Mouse (Mus musculus) lung, postnatal 36 days (tissue): ENCODE measurements at regions not wholly inside any gene's neighbourhood (a gene's known extent, or its start where the extent isn't known, plus 50 kb on each side); places are given as distances from the start of the nearest gene placed in this dataset.
A peak's percentile ranks its signal among the peaks of the same experiment; 100 is the strongest.
"Not testable (repeated sequence)": the region's sequence is repeated elsewhere in the genome, so short reads cannot be mapped to it uniquely, and the experiment has no call there.

Source experiments
- DNase-seq: peaks from one replicate; pipeline ENCODE4 v3.0.0; 2022; ENCODE audit warnings: mixed read lengths

DNA sequence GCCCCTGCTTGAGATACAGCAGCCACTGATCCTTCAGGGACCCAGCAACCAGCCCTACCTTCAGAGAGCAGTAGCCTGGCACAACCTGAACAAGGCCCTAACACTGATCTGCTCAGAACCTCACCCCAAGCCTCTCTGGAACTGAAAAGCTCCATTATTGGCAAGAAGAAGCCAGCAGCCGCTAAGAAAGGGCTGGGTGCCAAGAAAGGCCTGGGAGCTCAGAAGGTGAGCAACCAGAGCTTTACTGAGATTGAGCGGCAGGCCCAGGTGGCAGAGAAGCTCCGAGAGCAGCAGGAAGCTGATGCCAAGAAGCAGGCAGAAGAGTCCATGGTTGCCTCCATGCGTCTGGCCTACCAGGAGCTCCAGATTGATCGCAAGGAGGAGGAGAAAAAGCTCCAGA lies 74.4 kb upstream of the Oxtr start:
- not testable (repeated sequence) for DNase-seq

DNA sequence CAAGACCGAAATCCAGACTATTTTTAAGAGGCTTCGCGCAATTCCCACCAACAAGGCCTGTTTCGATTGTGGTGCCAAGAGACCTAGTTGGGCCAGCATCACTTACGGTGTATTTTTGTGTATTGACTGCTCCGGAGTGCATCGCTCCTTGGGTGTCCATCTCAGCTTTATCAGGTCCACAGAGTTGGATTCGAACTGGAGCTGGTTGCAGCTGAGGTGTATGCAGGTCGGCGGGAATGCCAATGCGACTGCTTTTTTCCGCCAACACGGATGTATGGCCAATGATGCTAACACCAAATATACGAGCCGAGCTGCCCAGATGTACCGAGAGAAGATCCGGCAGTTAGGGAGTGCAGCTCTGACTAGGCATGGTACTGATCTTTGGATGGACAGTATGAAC lies 73.9 kb upstream of the Oxtr start:
- DNase-seq: not testable (repeated sequence)

DNA sequence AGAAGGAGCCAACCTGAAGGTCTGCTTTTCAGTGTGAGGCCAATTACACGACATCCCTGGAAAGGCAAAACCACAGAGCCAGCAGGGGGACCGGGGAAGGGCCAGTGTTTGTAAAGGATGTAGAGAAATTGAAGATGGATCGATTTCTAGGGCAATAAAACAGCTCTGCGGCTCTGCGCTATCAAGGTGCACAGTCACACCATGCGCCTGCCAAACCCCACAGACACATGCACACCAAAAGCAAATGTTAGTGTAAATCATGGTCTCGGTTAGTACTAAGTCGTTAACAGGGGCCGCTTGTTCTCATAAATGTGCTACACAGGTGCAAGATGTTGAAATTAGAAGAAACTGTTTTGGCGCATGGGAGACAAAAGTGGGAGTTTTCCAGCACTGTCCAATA lies 72.3 kb upstream of the Oxtr start:
- no peak for DNase-seq

DNA sequence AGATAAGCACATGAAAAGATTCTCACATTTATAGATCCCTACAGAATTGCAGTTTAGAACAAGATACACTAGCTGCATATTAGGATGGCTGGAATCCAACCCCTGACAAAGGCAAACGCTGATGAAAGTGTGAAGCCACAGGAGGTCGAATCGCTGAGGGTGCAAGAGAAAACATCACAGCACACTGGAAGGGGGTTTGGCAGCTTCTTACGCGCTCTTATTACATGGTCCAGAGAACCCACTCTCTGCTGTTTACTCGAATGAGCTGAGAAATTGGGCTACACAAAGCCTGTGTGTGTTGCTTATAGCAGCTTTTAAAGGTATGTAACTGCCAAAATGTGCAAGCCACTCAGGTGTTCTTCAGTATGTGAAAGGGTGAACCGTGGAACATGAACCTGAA lies 71.8 kb upstream of the Oxtr start:
- DNase-seq: no peak

DNA sequence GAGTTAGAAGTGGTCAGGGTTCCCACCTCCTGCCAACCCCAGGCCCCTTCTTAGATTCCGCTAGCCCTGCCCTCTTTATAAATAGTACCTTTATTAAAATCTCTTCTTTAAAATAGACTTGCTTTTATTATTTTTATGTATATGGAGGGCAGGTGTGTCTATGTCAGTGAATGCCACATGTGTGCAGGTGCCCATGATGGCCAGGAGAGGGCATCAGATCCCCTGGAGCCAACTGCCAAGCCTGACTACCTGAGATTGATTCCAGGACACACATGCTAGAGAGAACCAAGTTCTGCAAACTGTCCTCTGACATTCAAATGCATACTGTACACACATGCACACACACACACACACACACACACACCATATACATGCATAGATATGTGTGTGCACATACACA lies 69.8 kb upstream of the Oxtr start:
- no peak for DNase-seq

DNA sequence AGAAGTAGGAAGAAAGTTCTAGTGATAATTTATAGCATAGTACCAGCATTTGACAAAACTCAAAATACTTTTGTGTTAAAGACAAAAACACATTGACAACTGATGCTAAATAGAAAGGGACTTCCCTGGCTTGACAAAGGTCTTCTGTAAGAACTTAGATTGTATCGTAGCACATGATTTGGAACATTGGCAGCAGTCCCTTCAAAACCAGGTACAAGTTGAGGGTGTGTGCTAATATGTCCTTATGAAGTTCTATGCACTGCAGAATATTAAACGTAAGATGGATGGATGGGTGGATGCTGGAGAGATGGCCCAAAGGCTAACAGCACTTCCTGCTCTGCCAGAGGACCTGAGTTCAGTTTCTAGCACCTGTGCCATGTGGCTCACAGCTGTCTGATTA lies 67.8 kb upstream of the Oxtr start:
- no peak for DNase-seq

DNA sequence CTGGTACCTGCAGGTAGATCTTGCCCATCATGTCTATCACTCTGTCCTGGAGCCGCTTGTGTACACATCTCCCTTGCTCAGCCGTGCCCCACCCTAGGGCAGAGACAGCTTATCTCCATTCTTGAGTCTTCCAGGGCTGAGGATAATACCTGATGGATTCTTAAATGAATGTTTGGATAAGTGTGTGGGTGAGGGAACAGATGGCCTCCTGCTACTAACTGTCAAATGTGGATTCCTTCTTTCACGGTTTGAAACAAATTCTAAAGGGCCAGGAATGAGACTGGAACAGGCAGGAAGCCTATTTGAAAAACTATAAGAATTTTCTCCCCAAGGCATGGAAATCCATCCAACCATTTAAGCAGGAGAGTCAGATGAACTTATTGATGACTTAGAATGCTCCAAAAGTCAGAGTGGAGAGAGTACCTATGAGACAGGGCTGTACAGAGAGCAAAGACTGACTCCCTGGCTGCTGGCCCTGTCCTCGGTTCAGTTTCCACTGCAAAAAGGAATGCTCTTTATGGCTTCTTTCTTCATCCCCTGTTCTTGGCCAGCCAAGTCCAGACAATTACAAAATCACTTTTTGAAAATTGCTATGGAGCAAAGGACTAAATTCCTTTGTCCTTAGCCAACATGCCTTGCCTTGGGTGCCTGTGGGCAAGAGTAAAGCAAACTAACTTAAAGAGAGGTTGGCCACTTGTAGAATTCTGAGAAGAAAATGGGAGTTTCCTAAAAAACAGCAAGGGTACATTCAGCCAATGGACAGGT lies 66.8 kb upstream of the Oxtr start:
- no peak for DNase-seq

DNA sequence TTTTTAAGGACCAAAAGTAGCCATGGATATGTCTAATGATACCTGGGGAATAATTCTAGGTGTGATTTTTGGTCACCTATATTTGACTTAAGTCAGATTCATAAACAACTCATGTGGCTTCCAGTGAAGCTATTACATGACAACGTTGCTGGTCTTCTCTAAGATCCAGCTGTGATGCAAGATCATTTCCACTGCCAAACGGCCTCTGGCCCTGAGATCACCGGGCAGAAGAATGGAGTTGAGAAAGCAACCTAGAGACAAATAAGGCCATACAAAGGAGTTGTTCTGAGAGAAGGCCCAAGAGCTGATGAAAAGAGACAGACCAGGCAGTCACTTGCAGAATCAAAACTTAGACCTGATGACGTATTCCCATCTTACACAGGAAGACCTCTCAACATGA lies 64.3 kb upstream of the Oxtr start:
- peak; percentile 31 for DNase-seq

DNA sequence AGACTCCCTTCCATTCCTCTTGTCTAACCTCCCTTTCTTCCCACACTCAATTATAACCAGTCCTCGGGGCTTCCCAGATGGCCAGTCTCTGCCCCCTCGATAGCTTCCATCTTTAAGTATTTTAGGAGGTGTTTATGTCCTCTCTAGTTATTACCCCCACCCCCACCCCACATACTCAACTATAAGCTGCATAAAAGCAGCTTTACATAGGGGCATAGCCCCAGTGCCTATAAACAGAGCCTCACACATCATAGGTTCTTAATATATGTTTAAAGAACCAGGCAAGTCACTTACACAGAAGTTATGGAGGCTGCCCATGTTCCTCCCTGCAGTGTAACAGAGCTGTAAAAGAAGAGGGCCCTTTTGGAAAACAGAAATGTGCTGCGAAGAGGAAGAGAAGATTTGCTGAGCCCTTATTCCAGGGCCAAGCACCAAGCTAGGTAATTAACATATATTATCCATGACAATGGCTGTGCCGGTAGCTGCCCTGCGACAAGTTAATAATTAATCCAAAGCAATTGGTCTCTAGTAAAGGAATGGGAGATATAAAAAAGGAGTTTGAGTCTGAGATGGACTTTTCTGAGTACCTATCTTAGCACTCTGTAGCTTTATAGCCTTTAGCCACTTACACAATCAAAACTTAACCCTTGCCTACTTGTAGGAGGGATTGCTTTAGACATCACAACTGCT lies 63.6 kb upstream of the Oxtr start:
- no peak for DNase-seq

DNA sequence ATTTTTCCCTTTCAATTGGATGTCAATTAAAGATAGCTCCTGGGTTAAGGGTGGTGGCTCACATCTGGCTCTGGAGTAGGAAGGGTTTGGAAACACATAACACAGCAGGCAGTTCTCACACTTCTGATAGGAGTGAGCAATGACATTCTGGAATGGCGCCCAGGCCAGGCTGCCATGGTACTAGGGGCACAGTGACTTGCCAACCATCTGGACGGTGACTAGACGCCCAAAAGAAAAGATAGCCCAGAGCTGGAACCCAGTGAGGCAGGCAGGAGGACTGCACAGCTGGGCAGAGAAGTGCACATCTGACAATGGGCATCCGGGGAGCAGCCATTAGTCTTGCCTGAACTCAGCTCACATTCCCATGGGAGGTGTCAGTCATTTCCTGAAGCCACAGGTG lies 62.8 kb upstream of the Oxtr start:
- DNase-seq: no peak

DNA sequence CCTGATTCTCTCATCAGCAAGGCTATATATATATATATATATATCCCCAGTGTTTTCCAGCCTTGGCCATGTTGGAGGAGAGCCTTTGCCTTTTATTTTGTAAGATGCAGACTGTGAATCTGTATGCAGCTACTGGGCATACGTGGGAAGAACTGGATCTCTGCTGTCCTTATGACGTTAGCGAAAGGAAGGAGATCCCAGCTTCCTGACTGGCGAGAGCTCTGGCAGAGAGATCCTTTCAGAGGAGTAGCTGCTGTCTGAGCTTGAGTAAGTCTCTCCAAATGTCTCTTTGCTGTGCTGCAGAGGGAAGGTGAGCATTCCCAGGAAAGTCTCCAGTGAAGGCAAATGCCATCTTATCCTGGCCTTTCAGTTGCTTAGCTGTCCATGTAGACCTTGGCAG lies 61.6 kb upstream of the Oxtr start:
- no peak for DNase-seq

DNA sequence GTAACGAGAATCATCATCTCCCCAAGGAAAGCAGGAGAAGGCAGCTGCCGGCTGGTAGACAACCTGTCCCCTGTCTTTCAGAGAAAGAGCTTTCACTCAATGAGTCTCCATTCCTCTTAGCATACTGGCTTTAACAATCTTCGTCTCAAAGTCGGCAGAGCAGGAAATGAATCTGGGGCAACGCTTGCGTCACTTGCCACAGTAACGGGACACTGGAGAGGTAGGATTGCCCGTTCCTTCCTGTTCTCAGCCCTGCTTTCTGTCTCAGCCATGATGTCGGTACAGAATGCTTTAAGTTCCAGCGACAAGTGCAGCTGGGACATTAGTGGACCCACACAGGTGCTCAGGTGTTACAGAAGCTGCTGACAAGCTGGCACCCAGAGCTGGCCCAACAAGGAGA lies 57.5 kb upstream of the Oxtr start:
- no peak for DNase-seq

DNA sequence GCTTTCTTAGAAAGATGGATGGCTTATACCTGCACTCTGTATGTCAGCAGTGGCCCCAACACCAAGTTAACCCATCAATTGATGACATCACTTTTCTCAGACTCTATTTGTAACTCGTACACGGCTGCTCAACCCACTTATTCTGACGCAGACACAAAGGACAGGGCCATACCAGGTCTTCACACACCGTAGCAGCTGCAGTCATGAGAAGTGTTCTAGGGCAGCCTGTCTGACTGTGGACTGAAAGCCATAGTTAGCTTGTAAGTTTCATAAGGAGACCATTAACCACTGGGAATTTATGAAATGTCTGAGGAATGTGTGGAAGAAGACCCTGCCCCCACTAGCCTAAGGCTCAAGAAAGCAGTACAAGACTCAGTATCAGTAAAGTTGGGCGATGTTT lies 56.3 kb upstream of the Oxtr start:
- no peak for DNase-seq

DNA sequence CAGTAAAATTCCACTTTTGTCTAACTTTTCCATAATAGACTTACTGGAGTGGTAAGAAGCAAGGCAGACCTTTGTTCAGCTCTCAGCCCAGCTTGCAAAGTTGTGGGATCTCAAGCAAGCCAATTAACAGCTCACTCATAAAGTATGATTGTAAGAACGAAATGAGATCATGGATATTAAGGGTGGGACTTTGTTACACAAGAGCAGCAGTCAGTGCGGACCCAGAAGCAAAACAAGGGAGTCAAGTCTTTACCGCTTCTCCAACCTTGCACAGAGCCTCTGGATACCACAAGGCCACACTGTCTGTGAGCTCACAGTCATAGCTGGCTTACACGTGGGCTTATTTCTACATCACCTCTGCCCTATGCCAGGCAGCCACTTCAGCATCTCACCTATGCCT lies 54.6 kb upstream of the Oxtr start:
- no peak for DNase-seq

DNA sequence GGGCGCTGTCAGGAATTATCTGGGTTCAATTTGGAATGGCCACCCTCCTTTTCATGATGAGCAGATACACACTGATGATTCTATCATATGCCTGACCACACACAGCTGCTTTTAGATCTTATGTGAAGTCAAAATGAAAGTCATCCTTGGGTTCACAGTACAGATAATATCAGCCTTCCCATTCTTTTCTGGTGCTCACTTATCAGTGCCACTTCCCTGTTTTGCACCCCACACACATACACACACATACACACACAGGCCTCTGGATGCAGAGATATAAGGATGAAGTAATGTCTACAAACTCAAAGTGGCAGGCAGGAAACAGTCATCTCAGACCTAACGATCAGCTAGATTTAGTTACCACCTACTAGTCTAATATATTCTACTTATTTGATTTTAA lies 52.9 kb upstream of the Oxtr start:
- DNase-seq: no peak
